Mouse (Mus musculus): ENCODE measurements at regions not wholly inside any gene's neighbourhood (a gene's known extent, or its start where the extent isn't known, plus 50 kb on each side); places are given as distances from the start of the nearest gene placed in this dataset.
A peak's percentile ranks its signal among the peaks of the same experiment; 100 is the strongest.

GRCm38 (mm10) chr7:136780708-136781107, 113.7 kb upstream of the Mgmt start:
- no peaks in the 10 kb centered on the region for H3K27me3 ChIP-seq (ENCODE audit: control insufficient read depth, insufficient read depth, low read length)
- no peak overlapping the region for H3K27ac ChIP-seq
- H3K36me3 ChIP-seq (replicated peaks; ENCODE audit: control insufficient read depth, insufficient read depth): no peaks in the 10 kb centered on the region
- ATAC-seq (ENCODE audit: low FRiP score) (no peak), DNase-seq (ENCODE audit: low spot score) (no peak)
- no peaks in the 10 kb centered on the region for H3K4me1 ChIP-seq (replicated peaks; ENCODE audit: control insufficient read depth, insufficient read depth, low read length)
- no peak overlapping the region for H3K4me2 ChIP-seq (replicated peaks)
- H3K4me3 ChIP-seq (replicated peaks; ENCODE audit: low read length): no peak overlapping the region
- H3K9ac ChIP-seq: no peak overlapping the region
- H3K9me3 ChIP-seq (ENCODE audit: control insufficient read depth, low read length): no peaks in the 10 kb centered on the region
- 91% methylated on average over 11 of the region's 11 CpGs for WGBS

- H3K4me1 ChIP-seq (replicated peaks; ENCODE audit: control insufficient read depth, insufficient read depth, low read length): 0 out of 2 replicates have a peak, but pooled peaks cover 3% of the 10 kb centered on the region
- no peak for DNase-seq (ENCODE audit: low spot score)
- no peak overlapping the region for H3K4me3 ChIP-seq (replicated peaks; ENCODE audit: low read length)
- H3K36me3 ChIP-seq (replicated peaks; ENCODE audit: control insufficient read depth, insufficient read depth): no peaks in the 10 kb centered on the region
- no peak overlapping the region for H3K27ac ChIP-seq
- H3K4me2 ChIP-seq (replicated peaks): no peak overlapping the region
- H3K9ac ChIP-seq: no peak overlapping the region
- 69% methylated on average over 2 of the region's 2 CpGs for WGBS
- H3K27me3 ChIP-seq (ENCODE audit: control insufficient read depth, insufficient read depth, low read length): no peaks in the 10 kb centered on the region
- peaks cover 8% of the 10 kb centered on the region; the same call in 1 of the 2 replicates for H3K9me3 ChIP-seq (ENCODE audit: control insufficient read depth, low read length)
- ATAC-seq (ENCODE audit: low FRiP score): no peak
Observed at GRCm38 (mm10) chr7:136791162-136791561, 103.3 kb upstream of the Mgmt start.

- Histone ChIP-seq H3K9me3 (ENCODE audit: control insufficient read depth, low read length) (peaks cover 8% of the 10 kb centered on the region; the same call in 1 of the 2 replicates), H3K4me1 (replicated peaks; ENCODE audit: control insufficient read depth, insufficient read depth, low read length) (0 out of 2 replicates have a peak, but pooled peaks cover 3% of the 10 kb centered on the region), H3K4me2 (replicated peaks) (no peak overlapping the region), H3K27ac (no peak overlapping the region), H3K9ac (no peak overlapping the region), H3K27me3 (ENCODE audit: control insufficient read depth, insufficient read depth, low read length) (no peaks in the 10 kb centered on the region), H3K4me3 (replicated peaks; ENCODE audit: low read length) (no peak overlapping the region), H3K36me3 (replicated peaks; ENCODE audit: control insufficient read depth, insufficient read depth) (no peaks in the 10 kb centered on the region)
- ATAC-seq (ENCODE audit: low FRiP score): no peak
- DNase-seq (ENCODE audit: low spot score): no peak
- 69% methylated on average over 5 of the region's 5 CpGs for WGBS
Observed at GRCm38 (mm10) chr7:136792131-136792530, 102.3 kb upstream of the Mgmt start.

- Histone ChIP-seq H3K4me2 (replicated peaks) (no peak overlapping the region), H3K27ac (no peak overlapping the region), H3K36me3 (replicated peaks; ENCODE audit: control insufficient read depth, insufficient read depth) (no peaks in the 10 kb centered on the region), H3K27me3 (ENCODE audit: control insufficient read depth, insufficient read depth, low read length) (0 out of 2 replicates have a peak, but pooled peaks cover 4% of the 10 kb centered on the region), H3K9ac (no peak overlapping the region), H3K4me1 (replicated peaks; ENCODE audit: control insufficient read depth, insufficient read depth, low read length) (no peaks in the 10 kb centered on the region), H3K9me3 (ENCODE audit: control insufficient read depth, low read length) (no peaks in the 10 kb centered on the region), H3K4me3 (replicated peaks; ENCODE audit: low read length) (no peak overlapping the region)
- DNase-seq (ENCODE audit: low spot score): no peak
- ATAC-seq (ENCODE audit: low FRiP score): no peak
Observed at GRCm38 (mm10) chr7:136796415-136796814, 98.0 kb upstream of the Mgmt start.

- no peaks in the 10 kb centered on the region for H3K4me1 ChIP-seq (replicated peaks; ENCODE audit: control insufficient read depth, insufficient read depth, low read length)
- 0 out of 2 replicates have a peak, but pooled peaks cover 4% of the 10 kb centered on the region for H3K27me3 ChIP-seq (ENCODE audit: control insufficient read depth, insufficient read depth, low read length)
- 25% methylated on average over 11 of the region's 11 CpGs for WGBS
- H3K36me3 ChIP-seq (replicated peaks; ENCODE audit: control insufficient read depth, insufficient read depth): no peaks in the 10 kb centered on the region
- H3K27ac ChIP-seq: no peak overlapping the region
- H3K9ac ChIP-seq: no peak overlapping the region
- no peaks in the 10 kb centered on the region for H3K9me3 ChIP-seq (ENCODE audit: control insufficient read depth, low read length)
- peak; percentile 42 for DNase-seq (ENCODE audit: low spot score)
- H3K4me2 ChIP-seq (replicated peaks): no peak overlapping the region
- H3K4me3 ChIP-seq (replicated peaks; ENCODE audit: low read length): no peak overlapping the region
- no peak for ATAC-seq (ENCODE audit: low FRiP score)
Observed at GRCm38 (mm10) chr7:136797780-136798435, 96.5 kb upstream of the Mgmt start.

- ATAC-seq (ENCODE audit: low FRiP score): no peak
- 89% methylated on average over 3 of the region's 3 CpGs for WGBS
Observed at GRCm38 (mm10) chr7:136798605-136799004, 95.8 kb upstream of the Mgmt start.

GRCm38 (mm10) chr7:136807101-136807500, 87.3 kb upstream of the Mgmt start:
- H3K27ac ChIP-seq: no peak overlapping the region
- H3K27me3 ChIP-seq (ENCODE audit: control insufficient read depth, insufficient read depth, low read length): no peaks in the 10 kb centered on the region
- H3K4me1 ChIP-seq (replicated peaks; ENCODE audit: control insufficient read depth, insufficient read depth, low read length): no peaks in the 10 kb centered on the region
- H3K4me3 ChIP-seq (replicated peaks; ENCODE audit: low read length): no peak overlapping the region
- H3K36me3 ChIP-seq (replicated peaks; ENCODE audit: control insufficient read depth, insufficient read depth): no peaks in the 10 kb centered on the region
- WGBS: 92% methylated on average over 6 of the region's 6 CpGs
- ATAC-seq (ENCODE audit: low FRiP score): no peak
- no peaks in the 10 kb centered on the region for H3K9me3 ChIP-seq (ENCODE audit: control insufficient read depth, low read length)
- H3K9ac ChIP-seq: no peak overlapping the region
- no peak for DNase-seq (ENCODE audit: low spot score)
- no peak overlapping the region for H3K4me2 ChIP-seq (replicated peaks)

More at GRCm38 (mm10) chr7:136798605-136799004, 95.8 kb upstream of the Mgmt start:
- Histone ChIP-seq H3K4me2 (replicated peaks) (no peak overlapping the region), H3K27ac (no peak overlapping the region), H3K9ac (no peak overlapping the region), H3K4me3 (replicated peaks; ENCODE audit: low read length) (no peak overlapping the region), H3K36me3 (replicated peaks; ENCODE audit: control insufficient read depth, insufficient read depth) (no peaks in the 10 kb centered on the region), H3K4me1 (replicated peaks; ENCODE audit: control insufficient read depth, insufficient read depth, low read length) (no peaks in the 10 kb centered on the region), H3K9me3 (ENCODE audit: control insufficient read depth, low read length) (no peaks in the 10 kb centered on the region), H3K27me3 (ENCODE audit: control insufficient read depth, insufficient read depth, low read length) (0 out of 2 replicates have a peak, but pooled peaks cover 4% of the 10 kb centered on the region)
- no peak for DNase-seq (ENCODE audit: low spot score)

- no peak overlapping the region for H3K27ac ChIP-seq
- H3K9me3 ChIP-seq (ENCODE audit: control insufficient read depth, low read length): no peaks in the 10 kb centered on the region
- H3K4me2 ChIP-seq (replicated peaks): no peak overlapping the region
- ATAC-seq (ENCODE audit: low FRiP score) (no peak), DNase-seq (ENCODE audit: low spot score) (no peak)
- no peak overlapping the region for H3K9ac ChIP-seq
- no peaks in the 10 kb centered on the region for H3K36me3 ChIP-seq (replicated peaks; ENCODE audit: control insufficient read depth, insufficient read depth)
- H3K27me3 ChIP-seq (ENCODE audit: control insufficient read depth, insufficient read depth, low read length): no peaks in the 10 kb centered on the region
- no peak overlapping the region for H3K4me3 ChIP-seq (replicated peaks; ENCODE audit: low read length)
- no peaks in the 10 kb centered on the region for H3K4me1 ChIP-seq (replicated peaks; ENCODE audit: control insufficient read depth, insufficient read depth, low read length)
Observed at GRCm38 (mm10) chr7:136807968-136808367, 86.4 kb upstream of the Mgmt start.

GRCm38 (mm10) chr7:136809576-136809975, 84.8 kb upstream of the Mgmt start:
- H3K4me2 ChIP-seq (replicated peaks): no peak overlapping the region
- H3K27ac ChIP-seq: no peak overlapping the region
- H3K27me3 ChIP-seq (ENCODE audit: control insufficient read depth, insufficient read depth, low read length): no peaks in the 10 kb centered on the region
- no peaks in the 10 kb centered on the region for H3K36me3 ChIP-seq (replicated peaks; ENCODE audit: control insufficient read depth, insufficient read depth)
- no peaks in the 10 kb centered on the region for H3K4me1 ChIP-seq (replicated peaks; ENCODE audit: control insufficient read depth, insufficient read depth, low read length)
- H3K4me3 ChIP-seq (replicated peaks; ENCODE audit: low read length): no peak overlapping the region
- WGBS: 83% methylated on average over 8 of the region's 8 CpGs
- no peak for ATAC-seq (ENCODE audit: low FRiP score)
- no peak overlapping the region for H3K9ac ChIP-seq
- DNase-seq (ENCODE audit: low spot score): no peak
- H3K9me3 ChIP-seq (ENCODE audit: control insufficient read depth, low read length): no peaks in the 10 kb centered on the region
